Mouse (Mus musculus) adipocyte (in vitro differentiated cells): Measurements from ENCODE around the gene Cib4.

Experiments
- DNase-seq: peaks from one replicate; pipeline ENCODE4 v3.0.0-alpha.2; 2016; ENCODE audit warnings: low spot score

The Cib4 gene

DNA sequence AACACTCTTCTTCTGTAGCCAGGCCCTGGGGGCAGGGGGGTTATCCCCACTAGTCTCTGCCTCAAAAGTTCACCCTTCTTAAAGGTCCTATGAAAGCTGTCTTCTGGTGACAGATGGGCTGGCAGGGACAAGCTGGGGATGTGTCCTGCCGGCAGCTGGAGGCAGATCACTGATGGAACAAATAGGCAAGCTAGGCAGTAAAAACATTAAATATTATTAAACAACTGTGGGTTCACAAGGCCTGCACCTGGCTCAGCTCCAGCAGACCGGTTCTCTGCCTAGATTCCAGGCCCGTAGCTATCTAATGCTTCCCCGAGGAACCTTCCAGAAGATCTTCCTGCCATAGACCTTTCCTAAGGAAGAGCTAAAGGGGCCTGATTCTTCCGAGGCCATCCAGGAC lies 27.5 kb downstream of the Cib4 start:
- DNase-seq = peak; percentile 49

DNA sequence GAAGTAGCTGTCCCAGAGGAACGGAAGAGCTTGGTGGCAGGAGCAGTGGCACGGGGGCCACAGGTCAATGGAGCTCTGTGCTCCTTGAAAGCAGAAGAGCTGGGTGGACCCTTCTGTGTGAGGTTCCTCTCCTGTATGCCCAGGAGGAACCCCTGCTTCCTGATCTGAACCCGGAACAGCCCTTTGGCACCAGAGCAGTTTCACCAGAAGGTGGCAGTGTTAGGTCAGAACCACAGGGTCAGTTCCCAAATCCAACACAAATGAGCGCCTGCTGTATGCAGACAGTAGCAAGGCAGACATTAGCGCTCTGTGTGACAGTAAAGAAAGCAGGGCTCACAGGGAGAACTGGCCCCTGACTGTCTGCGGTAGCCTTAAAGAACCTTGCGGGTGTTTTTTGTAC lies 29.3 kb downstream of the Cib4 start:
- DNase-seq = peak; percentile 88

DNA sequence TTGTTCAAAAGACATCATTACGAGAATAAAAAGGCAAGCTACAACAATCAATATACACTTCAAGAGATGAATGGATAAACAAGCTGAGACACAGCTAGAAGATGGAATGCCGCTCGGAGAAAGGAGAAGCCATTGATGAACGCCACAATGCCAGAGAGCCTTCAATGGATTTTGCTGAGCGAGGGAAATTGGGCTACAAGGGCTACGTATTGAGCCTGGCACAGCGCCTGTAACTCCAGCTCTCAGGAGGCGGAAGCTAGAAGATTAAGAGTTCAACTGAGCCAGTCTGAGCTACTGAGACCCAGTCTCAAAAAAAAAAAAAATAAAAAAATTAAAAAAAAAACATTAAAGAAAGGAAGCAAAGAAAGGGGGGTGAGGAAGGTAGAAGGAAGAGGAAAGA lies 32.5 kb downstream of the Cib4 start:
- no peak for DNase-seq

DNA sequence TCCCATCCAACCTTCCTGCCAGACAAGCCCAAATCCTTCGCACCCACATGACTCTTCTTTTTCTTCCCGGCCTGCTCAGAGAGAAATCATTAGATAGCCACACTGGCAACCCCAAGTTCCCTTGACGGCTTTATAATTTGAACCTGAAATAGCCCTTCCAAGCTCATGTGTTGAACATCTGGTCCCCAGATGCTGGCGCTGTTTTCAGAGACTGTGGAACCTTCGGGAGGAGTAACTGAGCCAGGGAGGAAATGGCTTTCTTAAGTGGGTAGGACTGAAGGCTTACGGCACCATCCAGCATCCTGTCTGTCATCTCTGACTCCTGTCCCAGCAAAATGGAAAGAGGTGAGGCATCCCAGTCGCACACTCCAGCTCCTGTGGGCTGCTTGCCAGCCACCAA lies 48.3 kb downstream of the Cib4 start:
- no peak for DNase-seq

DNA sequence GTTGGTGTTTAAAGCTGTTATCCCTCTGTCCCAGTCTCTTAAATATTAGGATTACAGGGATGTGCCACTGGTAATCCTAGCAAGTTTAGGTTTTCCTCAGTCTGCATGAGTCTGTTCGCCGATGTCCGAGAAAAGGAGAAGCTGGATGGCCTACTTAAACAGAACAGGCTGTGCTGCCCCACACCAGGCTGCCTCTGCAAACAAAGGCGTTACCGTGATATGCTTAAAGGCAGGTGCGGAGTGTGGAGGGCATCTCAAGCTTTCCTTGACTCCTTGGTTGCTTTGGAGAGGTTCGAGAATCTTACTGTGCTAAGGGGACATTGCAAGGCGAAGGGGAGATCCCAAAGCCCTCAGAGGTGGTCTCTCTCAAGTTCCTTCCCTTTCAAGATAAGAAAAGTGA lies 48.8 kb downstream of the Cib4 start:
- DNase-seq = no peak

DNA sequence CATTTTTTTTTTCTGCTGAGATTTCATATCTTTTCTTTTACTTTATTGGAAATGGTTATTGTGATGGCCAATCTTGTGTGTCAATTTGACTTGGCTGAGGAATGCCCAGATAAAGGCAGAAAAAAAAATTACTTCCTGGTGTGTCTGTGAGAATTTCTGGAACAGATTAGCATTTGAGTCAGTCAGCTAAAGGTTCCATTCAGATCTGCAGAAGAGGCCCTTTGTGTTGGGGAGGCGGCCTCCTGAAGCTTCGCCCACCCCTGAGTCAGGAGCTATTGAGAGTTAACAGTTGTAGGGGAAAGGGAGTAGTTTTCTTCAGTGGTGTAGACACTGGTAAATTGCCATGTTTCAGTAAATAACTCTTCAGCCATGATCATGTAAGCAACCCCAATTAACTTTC lies 50.3 kb downstream of the Cib4 start:
- DNase-seq = no peak

DNA sequence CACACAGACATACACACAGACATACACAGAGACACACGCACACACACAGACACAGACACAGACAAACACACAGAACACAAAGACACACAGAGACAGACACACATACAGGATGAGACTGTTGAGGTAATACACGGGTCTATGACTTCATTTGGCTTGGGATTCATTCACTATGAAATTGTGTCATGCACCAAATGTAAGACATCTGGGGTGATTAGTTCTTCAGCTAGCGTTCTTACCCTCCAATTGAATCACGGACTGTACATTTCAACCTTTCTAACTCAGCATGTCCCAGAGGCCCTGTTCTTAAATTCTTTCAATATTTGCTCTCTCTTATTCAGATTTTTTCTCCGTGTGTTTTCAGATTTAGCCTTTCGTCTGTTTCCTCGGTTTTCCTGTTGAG lies 51.0 kb downstream of the Cib4 start:
- no peak for DNase-seq

DNA sequence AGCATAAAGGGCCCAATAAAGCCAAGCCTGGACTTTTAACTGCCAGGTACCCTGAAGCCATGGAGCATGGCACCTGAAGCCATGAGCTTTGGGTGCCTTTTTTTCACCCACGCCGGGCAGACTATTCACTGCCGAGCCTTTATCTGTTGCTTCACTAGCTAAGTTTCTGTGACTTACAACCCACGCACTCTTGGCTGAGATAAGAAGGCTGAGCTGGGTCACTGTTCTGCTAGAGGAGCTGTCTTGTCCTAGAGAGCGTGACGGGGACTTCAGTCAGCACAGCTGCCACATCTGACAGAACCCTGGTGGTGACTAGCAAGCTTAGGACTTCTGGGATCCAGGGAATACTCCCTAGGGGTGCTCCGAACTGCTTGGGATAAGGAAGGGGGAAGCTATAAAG lies 51.9 kb downstream of the Cib4 start:
- DNase-seq = no peak

DNA sequence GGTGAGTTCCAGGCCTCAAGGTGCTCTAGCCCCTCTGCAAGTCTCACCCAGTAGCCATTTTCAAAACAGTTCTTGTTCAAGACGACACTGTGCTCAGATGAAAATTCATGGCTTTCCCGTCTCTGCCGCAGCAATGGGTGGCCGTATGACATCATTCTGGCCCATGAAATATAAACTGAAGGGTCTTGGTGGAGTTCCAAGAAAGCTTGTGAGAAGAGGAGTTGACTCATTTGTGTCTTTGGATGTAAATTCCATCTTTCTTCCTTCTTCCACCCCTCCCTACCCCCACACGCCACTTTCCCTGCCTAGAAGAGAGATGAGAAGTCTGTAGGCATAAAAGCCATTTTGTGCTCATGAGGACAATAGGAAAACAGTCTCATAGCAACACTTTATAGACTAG lies 54.8 kb downstream of the Cib4 start:
- DNase-seq = no peak

DNA sequence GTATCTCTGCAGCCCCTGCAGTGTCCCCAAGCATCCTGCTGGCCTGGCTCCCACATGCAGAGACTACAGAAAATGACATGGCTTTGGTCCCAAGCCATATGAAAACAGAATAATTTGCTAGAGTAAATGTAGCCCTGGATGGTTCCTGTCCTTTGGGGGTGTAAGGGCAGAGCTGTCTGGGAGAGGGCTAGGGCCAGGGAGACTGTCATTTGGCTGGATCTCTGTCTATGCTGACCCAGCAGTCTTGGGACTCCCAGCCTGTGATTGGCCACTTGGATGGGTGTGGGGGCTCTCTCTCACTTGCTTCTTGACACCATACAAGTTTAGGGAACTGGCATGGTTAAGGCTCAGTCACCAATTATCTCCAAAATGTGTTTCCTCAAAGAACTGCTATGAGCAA lies 55.4 kb downstream of the Cib4 start:
- DNase-seq = no peak

DNA sequence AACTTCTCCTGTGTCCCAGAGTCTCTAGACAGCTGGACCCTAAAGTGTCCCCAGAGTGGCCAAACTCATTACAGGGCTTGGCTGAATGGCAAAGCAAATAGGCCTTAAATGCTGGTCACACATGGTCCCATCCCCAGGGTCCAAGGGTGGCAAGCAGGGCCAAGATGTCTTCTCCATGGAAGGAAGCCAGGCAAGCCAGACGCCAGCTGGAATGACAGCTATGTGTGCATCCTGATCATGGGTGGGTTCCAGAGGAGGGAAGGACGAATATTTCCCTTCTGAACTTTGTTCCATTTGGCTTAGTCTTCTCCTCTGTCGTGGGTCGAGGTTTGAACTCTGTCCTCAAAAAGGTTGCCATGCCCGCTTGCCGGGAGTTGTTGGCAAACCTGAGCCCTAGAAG lies 60.5 kb downstream of the Cib4 start:
- DNase-seq = no peak

DNA sequence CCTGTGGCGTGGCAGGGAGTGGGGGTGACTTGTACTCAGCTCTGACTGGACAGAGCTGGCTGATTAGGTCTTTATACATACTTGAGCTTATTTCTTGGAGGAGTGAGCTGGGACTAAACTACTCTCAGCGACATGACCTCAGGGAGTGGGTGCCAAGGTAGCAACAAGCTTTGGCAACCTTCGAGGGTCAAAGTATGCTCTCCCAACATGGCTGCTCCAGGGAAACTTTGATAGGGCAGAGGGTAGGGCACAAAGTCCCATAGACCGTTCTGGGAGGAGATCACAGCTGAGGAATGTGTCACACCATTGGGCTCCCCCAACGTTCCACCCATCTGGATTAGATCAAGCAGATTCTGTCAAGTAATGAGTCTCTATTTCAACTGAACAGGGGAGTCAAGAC lies 61.0 kb downstream of the Cib4 start:
- peak; percentile 8 for DNase-seq

DNA sequence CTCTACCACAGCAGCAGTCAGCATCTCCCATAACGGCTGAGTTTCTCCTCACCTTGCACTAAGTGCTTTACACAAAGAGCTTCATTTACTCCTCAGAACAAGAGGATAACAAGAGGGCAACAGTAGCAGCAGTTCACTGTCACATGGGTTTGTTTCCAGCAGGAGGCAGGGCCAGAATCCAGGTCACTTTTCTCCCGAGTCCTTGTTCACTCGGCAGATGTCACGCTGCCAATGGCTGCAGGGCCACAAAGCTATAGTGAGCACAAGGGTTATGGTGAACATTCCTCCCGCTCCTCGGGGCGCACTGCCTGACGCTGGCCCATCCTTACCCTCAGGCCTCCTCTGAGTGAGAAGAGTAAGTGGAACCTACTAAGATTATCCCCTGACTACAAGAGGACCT lies 62.1 kb downstream of the Cib4 start:
- no peak for DNase-seq

DNA sequence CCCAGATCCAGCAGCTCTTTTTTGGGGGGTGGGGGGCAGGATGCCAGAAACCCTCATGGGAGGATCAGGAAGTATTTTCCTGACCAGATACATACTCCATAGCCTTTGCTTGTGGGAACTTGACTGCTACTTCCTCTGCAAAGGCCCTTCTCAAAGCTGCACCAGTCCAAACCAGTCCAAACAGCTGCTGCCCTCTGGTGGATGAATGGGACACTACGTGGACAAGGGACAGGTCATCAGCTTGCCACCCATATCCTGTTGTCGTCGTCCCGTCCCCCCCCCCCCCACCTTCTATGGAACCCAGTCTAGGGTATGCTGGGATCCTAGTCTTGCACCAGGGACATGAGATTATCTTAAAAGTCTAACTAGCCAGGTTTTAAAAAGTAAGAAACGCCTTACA lies 63.3 kb downstream of the Cib4 start:
- peak; percentile 89 for DNase-seq

DNA sequence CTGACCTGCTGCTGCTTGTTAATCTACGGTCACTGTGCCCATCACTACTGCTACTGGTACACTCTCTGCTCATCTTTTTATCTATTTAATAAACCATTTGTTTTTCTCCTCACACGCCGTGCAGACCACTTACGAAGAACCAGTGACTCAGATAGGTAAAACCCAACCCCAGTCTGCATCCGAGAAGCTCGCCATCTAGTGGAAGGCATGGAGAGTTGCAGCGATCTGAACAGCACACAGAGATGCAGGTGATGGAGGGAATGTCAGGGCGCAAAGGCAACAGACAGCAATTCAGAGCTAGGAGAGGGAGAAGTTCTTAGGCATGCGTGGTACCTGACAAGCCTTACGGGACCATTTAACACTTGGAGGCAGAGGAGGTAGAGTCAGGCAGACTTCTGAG lies 69.1 kb downstream of the Cib4 start:
- DNase-seq = no peak

DNA sequence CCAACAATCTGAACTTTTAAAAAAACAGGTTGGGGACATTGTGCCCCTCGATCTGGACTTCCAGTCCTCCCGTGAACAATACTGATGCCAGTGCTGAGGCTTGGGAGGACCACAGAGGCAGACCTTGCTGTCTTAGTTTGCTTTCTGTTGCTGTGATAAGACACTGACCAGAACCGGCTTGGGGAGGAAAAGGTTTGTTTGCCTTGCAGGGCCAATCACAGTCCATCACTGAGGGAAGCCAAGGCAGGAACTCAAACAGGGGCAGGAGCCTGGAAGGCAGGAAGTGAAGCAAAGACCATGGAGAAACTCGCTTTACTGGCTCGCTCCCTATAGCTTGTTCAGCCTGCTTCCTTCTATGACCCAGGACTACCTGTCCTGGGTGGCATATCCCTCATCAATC lies 73.5 kb downstream of the Cib4 start:
- no peak for DNase-seq

DNA sequence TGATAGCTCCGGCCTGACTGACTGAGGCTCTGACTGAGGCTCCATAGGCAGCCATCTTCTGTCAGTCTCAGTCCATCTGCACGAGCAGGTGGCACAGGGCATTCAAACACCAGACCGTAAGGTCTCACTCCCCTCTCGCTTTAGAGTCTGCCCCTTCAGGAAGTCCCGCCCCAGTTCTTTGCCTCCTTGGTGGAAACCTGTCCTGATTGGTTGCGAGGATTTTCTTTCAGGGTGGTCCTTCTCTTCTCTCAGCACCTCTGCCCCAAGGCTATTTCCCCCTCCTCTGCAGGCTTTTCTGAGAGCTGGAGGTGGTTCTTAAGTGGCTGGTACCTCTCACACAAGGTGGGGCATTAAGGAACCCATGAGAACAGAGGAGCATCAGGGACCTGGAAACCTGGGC lies 75.2 kb downstream of the Cib4 start:
- no peak for DNase-seq

DNA sequence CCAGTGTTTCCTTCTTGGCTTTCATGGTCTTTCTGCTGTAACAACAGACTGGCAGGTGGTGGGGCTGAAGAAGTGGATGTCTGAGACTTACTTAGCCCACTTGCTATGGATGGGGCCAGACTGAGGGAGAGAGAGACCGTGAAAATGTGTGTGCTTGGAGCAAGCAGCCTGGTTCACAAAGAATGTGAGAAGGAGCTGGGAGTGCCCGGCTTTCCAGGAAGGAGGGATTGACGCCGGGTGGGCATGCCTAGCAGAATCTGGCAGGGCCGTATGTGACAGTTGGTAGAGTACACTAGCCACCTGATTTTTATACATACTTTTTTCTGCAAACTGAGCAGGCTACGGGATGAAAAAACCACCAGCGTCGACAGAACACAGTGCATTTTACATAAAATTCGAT lies 79.3 kb downstream of the Cib4 start:
- no peak for DNase-seq

DNA sequence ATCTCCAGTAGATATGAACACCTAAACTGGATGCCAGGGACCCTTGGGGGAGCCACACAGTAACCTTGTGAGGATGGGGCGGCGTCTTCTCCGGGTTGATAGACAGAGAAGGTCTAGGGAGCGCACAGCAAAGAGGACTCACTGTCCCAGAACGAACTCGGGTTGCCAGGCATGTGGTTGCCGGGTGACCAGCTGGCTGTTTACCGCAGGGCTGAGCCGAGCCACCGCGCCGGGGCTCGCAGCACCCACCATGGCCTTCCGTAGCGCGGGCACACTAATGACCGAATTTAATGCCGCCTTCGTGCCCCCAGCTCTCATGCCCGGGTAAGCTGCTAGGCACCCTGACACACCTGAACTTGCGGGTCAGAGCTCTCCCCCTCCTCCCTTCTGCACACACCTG lies 79.8 kb downstream of the Cib4 start, which contains the start of gene 1700001C02Rik:
Gene 1700001C02Rik, plus strand, starts transcription at position 187 of the 400 bp plus-strand sequence.
- no peak for DNase-seq

DNA sequence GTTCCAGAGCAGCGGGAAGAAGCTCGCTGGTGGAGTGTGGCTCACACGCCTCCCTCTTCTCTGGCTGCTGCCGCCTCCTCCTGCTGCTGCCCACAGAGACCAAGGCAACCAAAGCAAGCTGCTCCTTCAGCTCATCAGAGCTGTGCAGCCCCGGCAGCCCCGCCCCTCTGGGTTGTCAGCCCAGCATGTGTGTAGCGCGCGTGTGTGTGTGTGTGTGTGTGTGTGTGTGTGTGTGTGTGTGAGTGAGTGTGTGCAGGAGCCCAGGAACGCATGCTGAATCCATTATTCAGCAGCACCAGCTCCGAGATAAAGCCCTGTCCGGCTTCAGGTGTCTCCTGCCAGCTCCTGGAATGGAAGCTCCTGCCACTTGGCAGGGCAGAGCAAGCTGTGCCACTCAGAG lies 83.8 kb downstream of the Cib4 start, which contains the start of gene Otof:
Gene Otof, minus strand, starts transcription at position 112 of the 400 bp plus-strand sequence.
- DNase-seq = no peak

DNA sequence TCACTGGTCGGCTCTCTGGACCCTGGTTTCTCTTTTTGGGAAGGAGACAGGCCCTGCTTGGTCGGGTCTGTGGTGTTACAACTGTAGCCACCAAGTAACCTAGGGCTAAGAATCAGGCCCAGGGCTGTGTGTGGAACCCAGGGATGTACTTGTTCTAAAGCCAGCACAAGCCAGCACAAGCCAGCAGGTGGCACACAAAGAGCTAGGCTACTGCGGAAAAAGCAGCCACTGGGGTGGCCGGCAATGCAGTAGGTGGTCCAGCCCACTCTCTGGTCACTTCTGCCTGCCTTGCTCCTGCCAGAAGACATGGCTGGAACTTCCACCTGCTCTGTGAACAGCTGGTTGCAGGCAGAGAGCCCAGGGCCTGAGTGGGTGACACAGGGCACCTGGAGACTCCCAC lies 85.5 kb downstream of the Cib4 start:
- DNase-seq = no peak

DNA sequence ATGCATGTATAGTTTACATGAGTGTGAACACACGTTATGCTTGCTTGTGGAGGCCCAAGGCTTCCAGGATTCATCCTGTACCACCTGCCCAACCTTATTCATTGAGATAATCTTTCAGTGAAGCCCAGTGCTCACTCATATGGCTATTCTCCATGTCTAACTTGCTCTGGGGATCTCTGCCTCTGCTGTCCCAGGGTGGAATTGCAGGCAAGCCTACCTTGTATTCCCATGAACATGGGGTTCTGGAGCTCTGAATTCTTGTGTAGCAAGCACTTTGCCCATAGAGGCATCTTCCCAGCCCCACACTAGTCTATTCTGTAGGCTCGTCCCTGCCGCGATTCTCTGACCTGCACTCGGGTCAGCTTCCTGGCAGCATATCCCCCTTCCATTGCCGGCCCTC lies 89.6 kb downstream of the Cib4 start:
- no peak for DNase-seq

DNA sequence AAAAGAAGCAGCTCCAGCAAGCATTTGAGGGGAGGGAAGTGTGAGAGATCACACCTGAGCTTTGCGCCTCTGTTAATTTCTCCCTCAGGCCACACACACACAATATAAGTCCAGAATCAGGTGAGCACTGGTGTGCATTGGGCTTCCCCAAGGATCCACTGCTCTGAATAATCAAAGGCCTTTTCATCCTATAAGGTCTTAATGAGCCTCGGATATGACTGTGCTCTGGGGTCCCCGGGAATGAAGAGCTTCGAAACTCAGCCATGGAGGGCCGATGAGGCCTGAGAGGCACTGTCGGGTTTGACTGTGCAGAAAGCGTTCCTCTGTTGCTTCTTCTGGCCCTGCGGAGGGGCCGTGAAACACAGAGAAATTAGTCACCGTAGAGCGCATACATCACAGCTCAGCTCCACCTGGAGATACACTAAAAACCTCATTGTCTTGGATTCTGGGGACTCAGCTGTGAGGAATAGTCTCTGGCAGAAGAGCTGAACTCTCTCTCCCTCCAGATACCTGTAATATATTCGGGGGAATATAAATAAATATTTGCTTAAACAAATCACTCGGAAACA lies 101.2 kb downstream of the Cib4 start:
- DNase-seq = no peak

DNA sequence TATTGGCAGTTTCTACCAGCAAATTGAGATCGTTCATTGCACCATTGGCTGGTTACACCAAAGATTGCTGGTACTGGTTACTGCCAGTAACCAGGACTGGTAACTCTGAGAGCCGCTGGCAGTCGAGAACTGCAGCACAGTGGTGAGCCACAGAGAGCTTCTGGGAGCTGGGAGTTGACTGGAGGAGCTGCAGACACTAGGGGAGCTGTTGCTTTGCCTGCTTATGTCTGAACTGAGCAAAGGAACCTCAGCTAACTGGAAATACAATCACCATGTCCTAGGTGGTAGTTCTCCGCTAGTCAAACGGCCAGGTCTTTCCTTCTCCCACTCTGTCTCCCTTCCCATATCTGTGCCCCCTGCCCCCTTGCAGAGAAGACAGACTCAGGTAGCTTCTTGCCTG lies 103.4 kb downstream of the Cib4 start:
- peak; percentile 37 for DNase-seq
